Mouse (Mus musculus) hindbrain, embryonic 14.5 days (tissue): ENCODE measurements around the gene Fancc. TPM values are rescaled to one million over a fixed set of nuclear protein-coding genes. Genes with fewer than 3 reads are reported as not detected.

Experiments used
- ATAC-seq: fragments of 200-750 bp; cut with Nextera tagmentation; 2 replicates; pipeline ENCODE4 v1.8.0; 2017; ENCODE audit warnings: moderate number of reproducible peaks, mild to moderate bottlenecking, moderate TSS enrichment, moderate library complexity; ENCODE audit not compliant: low FRiP score
- DNase-seq: peaks from one replicate; pipeline ENCODE4 v3.0.0-alpha.2; 2015; ENCODE audit warnings: low spot score
- H3K27ac ChIP-seq: fragments of 300-500 bp; sonication (generic); 2 replicates; pipeline ENCODE4 v1.5.1; 2014; ENCODE audit warnings: mild to moderate bottlenecking, moderate library complexity
- H3K27me3 ChIP-seq: fragments of 300-500 bp; sonication (generic); 2 replicates; pipeline ENCODE4 v1.6.1; 2014; ENCODE audit warnings: mild to moderate bottlenecking, low read length, mixed read lengths; ENCODE audit not compliant: control insufficient read depth, insufficient read depth
- H3K36me3 ChIP-seq: fragments of 300-500 bp; sonication (generic); replicated peaks from 2 replicates; pipeline ENCODE4 v1.6.1; 2014; ENCODE audit not compliant: control insufficient read depth, insufficient read depth
- H3K4me1 ChIP-seq: fragments of 300-500 bp; sonication (generic); replicated peaks from 2 replicates; pipeline ENCODE4 v1.6.1; 2014; ENCODE audit warnings: antibody characterized with exemption, low read length, mixed read lengths; ENCODE audit not compliant: control insufficient read depth, insufficient read depth
- H3K4me2 ChIP-seq: fragments of 300-500 bp; sonication (generic); replicated peaks from 2 replicates; pipeline ENCODE4 v1.6.1; 2014; ENCODE audit warnings: mild to moderate bottlenecking, moderate library complexity
- H3K4me3 ChIP-seq: fragments of 300-500 bp; sonication (generic); replicated peaks from 2 replicates; pipeline ENCODE4 v1.5.1; 2014; ENCODE audit warnings: mild to moderate bottlenecking, low read length
- H3K9ac ChIP-seq: fragments of 300-500 bp; sonication (generic); 2 replicates; pipeline ENCODE4 v1.6.1; 2014
- H3K9me3 ChIP-seq: fragments of 300-500 bp; sonication (generic); 2 replicates; pipeline ENCODE4 v1.6.1; 2016; ENCODE audit warnings: low read length; ENCODE audit not compliant: control insufficient read depth
- WGBS: fragments of 180-500 bp; shearing (Covaris S2); extraction: QIAGEN DNeasy Blood & Tissue Kit; methylation state at CpG from one replicate; pipeline ENCODE4 v1.1.7; 2014; 5-methylcytosine and 5-hydroxymethylcytosine counted together
- polyA plus RNA-seq: library from polyadenylated mRNA; unstranded; fragments of >200 nt; fragmentation: Nextera tagmentation; extraction: Ambion mirVana; gene quantifications from 2 replicates; pipeline ENCODE4 v1.2.1, GENCODE M21; 2014

Gene Fancc
- polyA plus RNA-seq, 1 experiment from 2014 or later, result 15.9 TPM

DNA sequence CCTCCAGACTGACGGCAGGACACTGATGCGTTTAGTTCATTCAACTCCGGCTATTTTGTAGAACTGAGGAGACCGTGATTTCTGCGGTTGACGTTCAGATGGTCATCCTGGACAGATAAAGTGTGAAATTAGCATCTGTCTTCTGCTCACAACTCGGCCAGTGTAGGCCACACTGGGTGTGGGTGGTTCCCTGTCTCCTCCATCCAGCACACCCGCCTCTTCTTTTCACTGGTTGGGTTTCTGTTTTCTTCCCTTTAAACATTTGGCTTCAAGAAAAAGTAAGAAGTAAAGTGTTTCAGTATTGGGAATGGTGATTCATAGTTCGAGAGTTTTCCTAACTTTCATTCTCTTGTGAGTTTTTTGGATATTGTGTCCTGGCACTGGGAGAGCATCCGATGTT lies 248.8 kb downstream of the Fancc start:
- no peak overlapping the region for H3K4me3 ChIP-seq
- no peaks in the 10 kb centered on the region; the same call in 1 of the 2 replicates for H3K36me3 ChIP-seq
- no peak overlapping the region for H3K4me2 ChIP-seq
- no peaks in the 10 kb centered on the region for H3K27me3 ChIP-seq
- ATAC-seq (no peak), DNase-seq (no peak)
- no peaks in the 10 kb centered on the region for H3K9me3 ChIP-seq
- 94% methylated on average over 10 of the region's 10 CpGs for WGBS
- H3K27ac ChIP-seq, result no peak overlapping the region
- peaks cover 2% of the 10 kb centered on the region for H3K4me1 ChIP-seq
- no peak overlapping the region for H3K9ac ChIP-seq

GRCm38 (mm10) chr13:63247631-63248030 lies 249.4 kb downstream of the Fancc start:
- H3K4me3 ChIP-seq, result no peak overlapping the region
- no peak for DNase-seq
- no peaks in the 10 kb centered on the region; the same call in 1 of the 2 replicates for H3K36me3 ChIP-seq
- H3K4me2 ChIP-seq, result no peak overlapping the region
- no peak overlapping the region for H3K9ac ChIP-seq
- no peak overlapping the region for H3K27ac ChIP-seq
- no peaks in the 10 kb centered on the region for H3K27me3 ChIP-seq
- H3K4me1 ChIP-seq, result peaks cover 7% of the 10 kb centered on the region
- 95% methylated on average over 11 of the region's 11 CpGs for WGBS
- no peak for ATAC-seq
- no peaks in the 10 kb centered on the region for H3K9me3 ChIP-seq

DNA sequence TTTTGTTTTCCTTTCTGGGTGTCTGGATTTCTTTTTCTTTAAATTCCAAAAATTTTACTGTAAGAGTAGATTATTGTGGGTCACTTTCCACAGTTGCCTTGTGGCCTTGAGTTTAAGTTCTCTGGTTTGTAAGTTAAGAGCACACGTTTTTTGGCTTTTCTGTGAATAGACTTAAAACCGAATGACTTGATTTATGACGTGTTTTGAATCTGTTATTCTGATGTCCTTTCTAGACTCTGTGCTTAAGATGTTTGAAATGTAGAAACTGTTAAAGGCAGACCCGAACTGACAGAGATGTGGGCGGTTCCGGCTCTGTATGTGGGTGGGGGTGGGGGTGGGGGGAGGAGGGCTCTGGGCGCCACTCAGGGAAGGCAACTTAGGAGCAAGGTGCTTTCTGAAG lies 250.0 kb downstream of the Fancc start:
- ATAC-seq, result no peak
- Histone ChIP-seq H3K4me1 (peaks cover 8% of the 10 kb centered on the region), H3K27ac (no peak overlapping the region), H3K9me3 (no peaks in the 10 kb centered on the region), H3K4me2 (no peak overlapping the region), H3K4me3 (no peak overlapping the region), H3K9ac (no peak overlapping the region), H3K27me3 (no peaks in the 10 kb centered on the region), H3K36me3 (no peaks in the 10 kb centered on the region; the same call in 1 of the 2 replicates)
- DNase-seq, result no peak
- 72% methylated on average over 7 of the region's 7 CpGs for WGBS

DNA sequence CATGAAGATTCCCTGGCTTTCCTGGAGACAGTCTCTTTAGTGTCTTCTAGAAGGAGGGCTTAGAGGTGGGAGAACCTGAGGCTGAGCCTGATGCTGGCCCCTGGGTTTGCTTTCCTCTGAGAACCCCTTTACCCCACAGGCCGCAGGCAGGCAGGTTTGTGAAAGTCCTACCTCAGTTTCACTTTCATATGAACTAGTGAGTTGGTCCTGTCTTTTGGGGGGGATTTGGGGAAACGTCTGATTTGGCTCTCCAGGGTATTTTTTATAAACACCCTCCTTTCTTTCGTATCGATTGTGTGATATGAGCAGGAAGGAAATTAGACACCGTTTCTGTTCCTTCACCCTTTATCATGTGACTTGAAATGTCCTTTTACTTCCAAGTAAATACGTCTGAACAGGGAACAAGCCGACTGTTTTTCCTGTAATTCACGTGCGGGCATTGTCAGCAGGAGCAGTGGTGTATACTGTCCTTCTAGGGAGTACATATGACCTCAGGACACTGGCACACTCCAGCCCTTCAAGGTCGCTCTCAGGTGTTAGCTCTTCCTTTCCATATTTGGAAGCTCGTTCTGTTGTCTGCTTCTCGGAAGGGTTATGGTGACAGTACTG lies 250.6 kb downstream of the Fancc start:
- Histone ChIP-seq H3K4me1 (peaks cover 11% of the 10 kb centered on the region), H3K4me3 (no peak overlapping the region), H3K36me3 (no peaks in the 10 kb centered on the region; the same call in 1 of the 2 replicates), H3K27me3 (no peaks in the 10 kb centered on the region), H3K9me3 (no peaks in the 10 kb centered on the region), H3K9ac (no peak overlapping the region), H3K27ac (no peak overlapping the region), H3K4me2 (no peak overlapping the region)
- no peak for DNase-seq
- no peak for ATAC-seq
- WGBS, result 84% methylated on average over 12 of the region's 12 CpGs

GRCm38 (mm10) chr13:63245812-63246211 lies 251.3 kb downstream of the Fancc start:
- Histone ChIP-seq H3K4me1 (peaks cover 17% of the 10 kb centered on the region), H3K27ac (no peak overlapping the region), H3K9me3 (no peaks in the 10 kb centered on the region), H3K36me3 (no peaks in the 10 kb centered on the region; the same call in 1 of the 2 replicates), H3K27me3 (no peaks in the 10 kb centered on the region), H3K4me3 (no peak overlapping the region), H3K4me2 (no peak overlapping the region), H3K9ac (no peak overlapping the region)
- WGBS, result 55% methylated on average over 4 of the region's 4 CpGs
- DNase-seq, result no peak
- ATAC-seq, result no peak

GRCm38 (mm10) chr13:63245218-63245617 lies 251.9 kb downstream of the Fancc start:
- no peak overlapping the region for H3K4me2 ChIP-seq
- no peak overlapping the region for H3K9ac ChIP-seq
- WGBS, result 45% methylated on average over 9 of the region's 9 CpGs
- DNase-seq (no peak), ATAC-seq (no peak)
- no peaks in the 10 kb centered on the region for H3K27me3 ChIP-seq
- peaks cover 20% of the 10 kb centered on the region; the same call in 1 of the 2 replicates for H3K4me1 ChIP-seq
- no peaks in the 10 kb centered on the region; the same call in 1 of the 2 replicates for H3K36me3 ChIP-seq
- no peaks in the 10 kb centered on the region for H3K9me3 ChIP-seq
- H3K4me3 ChIP-seq, result no peak overlapping the region
- H3K27ac ChIP-seq, result no peak overlapping the region

- no peak overlapping the region for H3K4me3 ChIP-seq
- H3K27ac ChIP-seq, result no peak overlapping the region
- no peak overlapping the region for H3K4me2 ChIP-seq
- no peaks in the 10 kb centered on the region for H3K27me3 ChIP-seq
- peaks cover 22% of the 10 kb centered on the region for H3K4me1 ChIP-seq
- no peaks in the 10 kb centered on the region for H3K9me3 ChIP-seq
- H3K9ac ChIP-seq, result no peak overlapping the region
- DNase-seq, result no peak
- ATAC-seq, result no peak
- H3K36me3 ChIP-seq, result no peaks in the 10 kb centered on the region; the same call in 1 of the 2 replicates
- WGBS, result 47% methylated on average over 3 of the region's 3 CpGs
Observed at GRCm38 (mm10) chr13:63244425-63244824, 252.7 kb downstream of the Fancc start.

- no peaks in the 10 kb centered on the region for H3K9me3 ChIP-seq
- no peaks in the 10 kb centered on the region for H3K27me3 ChIP-seq
- no peak overlapping the region for H3K4me2 ChIP-seq
- DNase-seq (no peak), ATAC-seq (no peak)
- no peak overlapping the region for H3K4me3 ChIP-seq
- no peak overlapping the region for H3K27ac ChIP-seq
- no peak overlapping the region for H3K9ac ChIP-seq
- H3K36me3 ChIP-seq, result no peaks in the 10 kb centered on the region; the same call in 1 of the 2 replicates
- peaks cover 29% of the 10 kb centered on the region for H3K4me1 ChIP-seq
- WGBS, result 78% methylated on average over 5 of the region's 5 CpGs
Observed at GRCm38 (mm10) chr13:63243586-63243985, 253.5 kb downstream of the Fancc start.

- DNase-seq, result no peak
- Histone ChIP-seq H3K36me3 (no peaks in the 10 kb centered on the region; the same call in 1 of the 2 replicates), H3K4me3 (0 out of 2 replicates have a peak overlapping the region, but pooled peaks have one; percentile 1), H3K27ac (no peak overlapping the region), H3K9me3 (no peaks in the 10 kb centered on the region), H3K4me2 (peak overlapping the region; percentile 63), H3K9ac (no peak overlapping the region; the same call in 1 of the 2 replicates), H3K4me1 (peaks cover 29% of the 10 kb centered on the region), H3K27me3 (no peaks in the 10 kb centered on the region)
- no peak for ATAC-seq
- WGBS, result 79% methylated on average over 10 of the region's 10 CpGs
Observed at GRCm38 (mm10) chr13:63242401-63243192, 254.5 kb downstream of the Fancc start.
